Mouse (Mus musculus): ENCODE results near the gene Rps24. TPM values are rescaled to one million over a fixed set of nuclear protein-coding genes. Genes with fewer than 3 reads are reported as not detected.
"Not testable (repeated sequence)": the region's sequence is repeated elsewhere in the genome, so short reads cannot be mapped to it uniquely, and the experiment has no call there.

Rps24 gene
- 2,405 and 2,661 TPM in 2 replicates for total RNA-seq (2012; rRNA removed)

- no peak for TF ChIP-seq ZNF384 (IDR thresholded peaks at IDR 0.05; ENCODE audit: low read depth, low read length)
- no peak for TF ChIP-seq MAFK (IDR thresholded peaks at IDR 0.05; ENCODE audit: insufficient read depth, low read depth, low read length)
- TF ChIP-seq CHD2 (IDR thresholded peaks at IDR 0.05; ENCODE audit: low read depth, low read length) = no peak
- TF ChIP-seq HCFC1 (IDR thresholded peaks at IDR 0.05; ENCODE audit: borderline replicate concordance, insufficient read depth, low read length) = peak; percentile 74
- no peak for TF ChIP-seq ZC3H11A (IDR thresholded peaks at IDR 0.05; ENCODE audit: borderline replicate concordance, low read depth, low read length)
- Histone ChIP-seq H3K27ac (ENCODE audit: insufficient read depth, low read depth, low read length, poor library complexity, severe bottlenecking) (0 out of 2 replicates have a peak within 1 kb of the TSS, but pooled peaks have one; percentile 69), H3K9ac (ENCODE audit: insufficient read depth, low read depth, low read length, poor library complexity, severe bottlenecking) (peak within 1 kb of the TSS; percentile 100), H3K9me3 (ENCODE audit: control insufficient read depth, insufficient read depth, low read depth, low read length) (no peaks in the 10 kb centered on the region), H3K4me1 (ENCODE audit: control insufficient read depth in 2 of 2, insufficient read depth in 2 of 2, low read length in 2 of 2, poor library complexity in 1 of 2) (peaks cover 0 to 8% of the 10 kb centered on the region in 2 experiments; a peak in 2 of 4 replicates), H3K36me3 (ENCODE audit: control insufficient read depth, insufficient read depth, low read length, poor library complexity, severe bottlenecking) (peaks cover 23% of the 10 kb centered on the region), H3K4me3 (ENCODE audit: insufficient read depth in 1 of 2, low read depth in 1 of 2, low read length in 2 of 2, poor library complexity in 1 of 2, severe bottlenecking in 1 of 2) (peak within 1 kb of the TSS; percentile 92 to 100)
- DNase-seq (ENCODE audit: low read depth, low spot score) = peak; percentile 91
- in situ Hi-C loops (cut with MboI; ENCODE audit: low sequenced_read_pairs in 2 of 2, unreplicated experiment in 2 of 2) = no loop called here
Measured at GRCm38 (mm10) chr14:24486773-24487227, at the start of gene Rps24, which contains the start of gene Polr3a. Rps24 (plus strand) TSS chr14:24487125. Polr3a (minus strand) TSS chr14:24487058.

- peaks cover 14% of the 10 kb centered on the region for H3K36me3 ChIP-seq (ENCODE audit: control insufficient read depth, insufficient read depth, low read length, poor library complexity, severe bottlenecking)
- H3K9me3 ChIP-seq (ENCODE audit: control insufficient read depth, insufficient read depth, low read depth, low read length); H3K4me3 ChIP-seq (ENCODE audit: insufficient read depth in 1 of 2, low read depth in 1 of 2, low read length in 2 of 2, poor library complexity in 1 of 2, severe bottlenecking in 1 of 2); H3K9ac ChIP-seq (ENCODE audit: insufficient read depth, low read depth, low read length, poor library complexity, severe bottlenecking); in situ Hi-C loops (cut with MboI; ENCODE audit: low sequenced_read_pairs in 2 of 2, unreplicated experiment in 2 of 2); H3K4me1 ChIP-seq (ENCODE audit: control insufficient read depth in 2 of 2, insufficient read depth in 2 of 2, low read length in 2 of 2, poor library complexity in 1 of 2); H3K27ac ChIP-seq (ENCODE audit: insufficient read depth, low read depth, low read length, poor library complexity, severe bottlenecking); DNase-seq (ENCODE audit: low read depth, low spot score): not testable (repeated sequence)
Measured at GRCm38 (mm10) chr14:24443529-24443928, 43.4 kb upstream of the Rps24 start.

- no peak overlapping the region for H3K27ac ChIP-seq (ENCODE audit: insufficient read depth, low read depth, low read length, poor library complexity, severe bottlenecking)
- H3K4me1 ChIP-seq (ENCODE audit: control insufficient read depth in 2 of 2, insufficient read depth in 2 of 2, low read length in 2 of 2, poor library complexity in 1 of 2) = no peaks in the 10 kb centered on the region
- no peak for DNase-seq (ENCODE audit: low read depth, low spot score)
- in situ Hi-C loops (cut with MboI; ENCODE audit: low sequenced_read_pairs in 2 of 2, unreplicated experiment in 2 of 2) = no loop called here
- TF ChIP-seq MAFK (IDR thresholded peaks at IDR 0.05; ENCODE audit: insufficient read depth, low read depth, low read length) (no peak), ZC3H11A (IDR thresholded peaks at IDR 0.05; ENCODE audit: borderline replicate concordance, low read depth, low read length) (no peak), CHD2 (IDR thresholded peaks at IDR 0.05; ENCODE audit: low read depth, low read length) (no peak), HCFC1 (IDR thresholded peaks at IDR 0.05; ENCODE audit: borderline replicate concordance, insufficient read depth, low read length) (no peak), ZNF384 (IDR thresholded peaks at IDR 0.05; ENCODE audit: low read depth, low read length) (no peak)
- no peak overlapping the region for H3K9ac ChIP-seq (ENCODE audit: insufficient read depth, low read depth, low read length, poor library complexity, severe bottlenecking)
- no peak overlapping the region for H3K4me3 ChIP-seq (ENCODE audit: insufficient read depth in 1 of 2, low read depth in 1 of 2, low read length in 2 of 2, poor library complexity in 1 of 2, severe bottlenecking in 1 of 2)
- peaks cover 60% of the 10 kb centered on the region for H3K36me3 ChIP-seq (ENCODE audit: control insufficient read depth, insufficient read depth, low read length, poor library complexity, severe bottlenecking)
- H3K9me3 ChIP-seq (ENCODE audit: control insufficient read depth, insufficient read depth, low read depth, low read length) = no peaks in the 10 kb centered on the region
Measured at GRCm38 (mm10) chr14:24458191-24458590, 28.7 kb upstream of the Rps24 start.

GRCm38 (mm10) chr14:24468806-24469205, 18.1 kb upstream of the Rps24 start:
- no peak for DNase-seq (ENCODE audit: low read depth, low spot score)
- H3K9me3 ChIP-seq (ENCODE audit: control insufficient read depth, insufficient read depth, low read depth, low read length) = no peaks in the 10 kb centered on the region
- H3K4me1 ChIP-seq (ENCODE audit: control insufficient read depth in 2 of 2, insufficient read depth in 2 of 2, low read length in 2 of 2, poor library complexity in 1 of 2) = no peaks in the 10 kb centered on the region
- no peak overlapping the region for H3K9ac ChIP-seq (ENCODE audit: insufficient read depth, low read depth, low read length, poor library complexity, severe bottlenecking)
- peaks cover 62% of the 10 kb centered on the region for H3K36me3 ChIP-seq (ENCODE audit: control insufficient read depth, insufficient read depth, low read length, poor library complexity, severe bottlenecking)
- in situ Hi-C loops (cut with MboI; ENCODE audit: low sequenced_read_pairs in 2 of 2, unreplicated experiment in 2 of 2) = no loop called here
- no peak overlapping the region for H3K4me3 ChIP-seq (ENCODE audit: insufficient read depth in 1 of 2, low read depth in 1 of 2, low read length in 2 of 2, poor library complexity in 1 of 2, severe bottlenecking in 1 of 2)
- TF ChIP-seq ZC3H11A (IDR thresholded peaks at IDR 0.05; ENCODE audit: borderline replicate concordance, low read depth, low read length) (no peak), CHD2 (IDR thresholded peaks at IDR 0.05; ENCODE audit: low read depth, low read length) (no peak), HCFC1 (IDR thresholded peaks at IDR 0.05; ENCODE audit: borderline replicate concordance, insufficient read depth, low read length) (no peak), ZNF384 (IDR thresholded peaks at IDR 0.05; ENCODE audit: low read depth, low read length) (no peak), MAFK (IDR thresholded peaks at IDR 0.05; ENCODE audit: insufficient read depth, low read depth, low read length) (no peak)
- H3K27ac ChIP-seq (ENCODE audit: insufficient read depth, low read depth, low read length, poor library complexity, severe bottlenecking) = no peak overlapping the region

- in situ Hi-C loops (cut with MboI; ENCODE audit: low sequenced_read_pairs in 2 of 2, unreplicated experiment in 2 of 2) = no loop called here
- Histone ChIP-seq H3K9me3 (ENCODE audit: control insufficient read depth, insufficient read depth, low read depth, low read length) (no peaks in the 10 kb centered on the region), H3K27ac (ENCODE audit: insufficient read depth, low read depth, low read length, poor library complexity, severe bottlenecking) (0 out of 2 replicates have a peak overlapping the region, but pooled peaks have one; percentile 69), H3K4me1 (ENCODE audit: control insufficient read depth in 2 of 2, insufficient read depth in 2 of 2, low read length in 2 of 2, poor library complexity in 1 of 2) (peaks cover 0 to 8% of the 10 kb centered on the region in 2 experiments; a peak in 2 of 4 replicates), H3K36me3 (ENCODE audit: control insufficient read depth, insufficient read depth, low read length, poor library complexity, severe bottlenecking) (peaks cover 25% of the 10 kb centered on the region), H3K4me3 (ENCODE audit: insufficient read depth in 1 of 2, low read depth in 1 of 2, low read length in 2 of 2, poor library complexity in 1 of 2, severe bottlenecking in 1 of 2) (peak overlapping the region; percentile 92 to 100), H3K9ac (ENCODE audit: insufficient read depth, low read depth, low read length, poor library complexity, severe bottlenecking) (peak overlapping the region; percentile 100)
- TF ChIP-seq ZNF384 (IDR thresholded peaks at IDR 0.05; ENCODE audit: low read depth, low read length) (no peak), ZC3H11A (IDR thresholded peaks at IDR 0.05; ENCODE audit: borderline replicate concordance, low read depth, low read length) (no peak)
- DNase-seq (ENCODE audit: low read depth, low spot score) = no peak
Measured at GRCm38 (mm10) chr14:24486241-24486767, 621 bp upstream of the Rps24 start.

GRCm38 (mm10) chr14:24489772-24490171, 2.8 kb downstream of the Rps24 start:
- H3K4me1 ChIP-seq (ENCODE audit: control insufficient read depth in 2 of 2, insufficient read depth in 2 of 2, low read length in 2 of 2, poor library complexity in 1 of 2); H3K4me3 ChIP-seq (ENCODE audit: insufficient read depth in 1 of 2, low read depth in 1 of 2, low read length in 2 of 2, poor library complexity in 1 of 2, severe bottlenecking in 1 of 2); DNase-seq (ENCODE audit: low read depth, low spot score); H3K9me3 ChIP-seq (ENCODE audit: control insufficient read depth, insufficient read depth, low read depth, low read length); H3K27ac ChIP-seq (ENCODE audit: insufficient read depth, low read depth, low read length, poor library complexity, severe bottlenecking); in situ Hi-C loops (cut with MboI; ENCODE audit: low sequenced_read_pairs in 2 of 2, unreplicated experiment in 2 of 2): not testable (repeated sequence)
- peaks cover 36% of the 10 kb centered on the region for H3K36me3 ChIP-seq (ENCODE audit: control insufficient read depth, insufficient read depth, low read length, poor library complexity, severe bottlenecking)
- H3K9ac ChIP-seq (ENCODE audit: insufficient read depth, low read depth, low read length, poor library complexity, severe bottlenecking) = peak overlapping the region; percentile 22; the same call in 1 of the 2 replicates
